Mouse (Mus musculus): ENCODE data around the gene Kcnip3.

The Kcnip3 gene

DNA sequence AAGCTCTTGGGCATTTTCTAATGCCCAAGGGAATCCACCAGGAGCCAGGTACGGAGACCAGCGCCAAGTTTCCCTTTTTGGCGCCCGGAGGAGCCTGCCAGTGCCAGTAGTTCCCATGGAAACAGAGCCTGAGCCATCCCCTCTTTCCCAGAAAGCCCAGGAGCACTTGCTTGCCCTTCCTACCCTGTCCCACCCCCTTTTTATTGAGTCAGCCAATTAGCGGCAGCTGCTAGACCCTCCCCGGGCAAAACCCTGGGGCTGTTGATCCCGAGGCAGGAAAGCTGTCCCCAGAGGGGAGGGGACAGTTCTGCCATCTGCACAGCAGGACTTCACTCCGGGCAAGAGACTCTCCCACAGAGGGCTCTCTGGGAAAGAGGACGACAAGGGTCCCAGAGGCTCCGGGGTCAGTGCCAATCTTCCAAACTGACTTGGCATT lies at the start of gene Kcnip3:
Kcnip3 (minus strand) TSS at position 89 of the 436 bp plus-strand sequence.
- no peak for DNase-seq (ENCODE audit: low spot score)

DNA sequence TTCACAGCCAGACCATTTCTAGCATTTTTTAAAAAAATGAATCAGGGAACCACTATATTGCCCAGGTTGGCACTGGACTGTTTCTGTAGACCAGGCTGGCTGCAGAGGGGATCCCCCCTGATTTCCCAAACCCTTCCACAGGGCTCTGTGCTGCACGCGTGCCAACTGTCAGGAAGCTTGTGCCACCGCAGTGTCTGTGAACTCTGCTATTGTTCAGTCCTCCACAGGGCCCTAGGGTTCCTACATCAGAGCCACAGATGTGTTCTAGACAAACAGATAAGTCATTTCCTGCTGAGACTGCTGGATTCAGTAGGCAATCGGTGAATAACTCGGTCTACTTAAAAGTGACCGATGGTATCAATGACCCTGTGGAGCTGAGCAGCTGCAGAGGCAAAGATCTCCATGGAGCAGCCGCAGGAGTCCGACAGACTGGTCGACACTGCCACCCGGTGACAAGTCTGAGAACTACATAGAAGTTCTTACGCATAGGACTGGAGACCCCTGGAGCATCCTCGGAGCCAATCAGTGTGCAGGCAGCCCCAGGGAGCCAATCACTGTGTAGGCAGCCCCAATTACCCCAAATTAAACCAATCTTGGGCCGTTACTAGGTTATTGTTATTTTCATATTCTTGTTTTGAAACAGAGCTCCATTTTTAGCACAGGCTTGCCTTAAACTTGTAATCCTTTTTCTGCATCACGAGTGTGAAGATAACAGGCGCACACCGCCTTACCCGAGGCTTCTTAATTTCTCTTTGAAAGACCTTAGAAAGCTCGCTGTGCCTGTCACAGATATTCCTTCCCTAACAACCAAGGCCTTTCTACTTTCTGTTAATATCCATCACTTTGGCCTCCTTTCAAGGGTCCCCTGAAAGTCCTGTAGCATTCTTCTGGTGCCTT lies 37.4 kb upstream of the Kcnip3 start:
- peak; percentile 64 for DNase-seq (ENCODE audit: low spot score)

DNA sequence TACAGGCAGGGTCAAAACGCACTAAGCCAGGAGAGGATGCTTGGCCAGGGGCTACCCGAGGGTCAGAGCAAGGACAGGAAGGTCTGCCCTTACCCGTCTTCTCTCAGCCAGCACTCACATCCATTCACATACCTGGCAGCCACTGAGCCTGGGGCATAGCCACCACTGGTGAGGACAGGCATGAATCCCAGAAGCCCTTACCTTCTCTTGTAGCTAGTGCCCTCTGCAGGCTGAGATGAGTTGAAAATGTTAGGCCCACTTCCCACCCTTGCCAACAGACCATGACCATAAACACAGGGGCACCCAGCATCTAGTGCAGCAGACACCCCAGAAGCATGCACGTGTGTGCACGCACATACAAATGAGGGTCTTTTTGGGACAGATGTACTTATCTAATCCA lies 29.2 kb upstream of the Kcnip3 start:
- DNase-seq (ENCODE audit: low spot score) = no peak

DNA sequence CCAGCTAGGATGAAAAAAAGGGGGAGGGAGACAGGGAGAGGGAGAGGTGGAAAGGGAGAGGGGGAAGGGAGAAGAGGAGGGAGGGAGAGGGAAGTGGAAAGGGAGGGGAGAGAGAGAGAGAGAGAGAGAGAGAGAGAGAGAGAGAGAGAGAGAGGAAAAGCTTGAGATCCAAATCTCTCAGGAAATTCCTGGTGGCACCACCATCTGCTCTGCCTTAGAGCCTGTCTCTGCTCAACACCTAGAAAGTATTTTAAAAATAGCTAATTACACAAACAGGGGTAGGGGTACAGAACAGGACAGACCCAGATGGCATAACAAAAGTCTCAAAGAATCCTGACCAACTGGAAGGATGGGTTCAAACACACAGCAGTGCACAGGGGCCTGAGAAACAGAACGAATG lies 28.6 kb upstream of the Kcnip3 start:
- no peak for DNase-seq (ENCODE audit: low spot score)

DNA sequence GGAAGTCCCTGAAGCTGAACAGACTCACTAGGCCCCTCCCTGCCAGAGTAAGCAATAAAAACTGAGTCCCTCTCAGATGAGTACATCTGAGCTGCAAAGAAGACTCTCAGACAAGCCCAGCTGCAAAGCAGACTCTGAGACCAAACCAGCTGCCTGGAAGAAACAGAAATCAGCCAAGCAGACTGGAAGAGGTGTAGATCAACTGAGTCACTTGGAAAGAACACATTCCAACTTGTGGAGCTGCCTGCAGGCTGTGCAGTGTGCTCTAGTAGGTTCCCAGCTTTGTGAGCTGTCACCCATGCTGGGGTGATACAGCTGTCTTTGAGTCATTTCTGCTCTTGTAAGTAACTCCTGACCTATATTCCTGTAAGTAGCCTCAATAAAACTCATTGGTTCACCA lies 27.8 kb upstream of the Kcnip3 start:
- DNase-seq (ENCODE audit: low spot score) = no peak

DNA sequence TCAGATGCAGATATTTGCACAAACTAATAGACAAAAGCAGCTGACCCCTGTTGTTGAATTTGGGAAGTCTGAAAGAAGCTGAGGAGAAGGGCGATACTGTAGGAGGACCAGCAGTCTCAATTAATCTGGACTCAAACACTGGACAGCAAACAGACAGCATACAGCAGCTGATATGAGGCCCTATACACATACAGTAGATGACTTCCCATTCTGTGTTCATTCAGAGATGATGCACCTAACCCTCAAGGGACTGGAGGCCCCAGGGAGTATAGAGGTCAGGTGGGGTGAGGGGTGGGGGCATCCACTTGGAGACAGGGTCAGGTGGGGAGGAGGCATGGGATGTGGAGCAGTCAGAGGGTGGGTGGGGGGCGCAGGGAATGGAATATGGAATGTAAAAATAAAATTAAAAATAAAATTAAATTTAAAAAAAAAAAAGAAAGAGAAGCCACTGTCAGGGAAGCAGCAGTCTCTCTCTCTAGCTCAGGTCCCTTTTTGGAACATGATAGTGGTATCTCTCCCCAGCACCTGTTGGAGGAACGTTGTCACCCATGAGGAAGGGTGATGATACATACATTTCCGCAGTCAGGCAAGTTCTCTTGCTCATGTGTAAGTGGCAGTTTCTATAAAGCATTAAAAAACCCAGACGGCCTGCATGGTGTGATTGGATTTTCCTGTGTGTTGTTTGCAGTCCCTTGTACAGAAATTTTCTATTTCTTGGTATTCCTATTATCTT lies 26.6 kb upstream of the Kcnip3 start:
- DNase-seq (ENCODE audit: low spot score) = no peak

DNA sequence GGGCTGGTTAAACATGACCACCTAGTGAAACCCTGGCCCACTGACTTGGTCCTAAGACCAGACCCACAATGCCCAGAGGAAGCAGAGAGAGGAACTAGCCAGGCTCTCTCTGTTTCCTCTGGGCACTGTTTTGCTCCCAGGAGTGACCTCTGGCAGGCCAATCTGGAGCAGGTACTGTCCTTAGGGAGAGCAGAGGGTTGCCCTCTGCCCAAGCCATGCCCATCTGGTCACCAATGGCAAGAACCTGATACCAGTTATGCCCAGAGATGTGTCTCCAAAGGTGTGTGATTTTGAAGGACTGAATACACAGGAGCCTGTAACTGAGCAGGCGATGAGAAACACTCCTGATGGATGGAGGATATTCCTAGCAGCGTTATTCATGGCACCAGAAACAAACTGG lies 19.8 kb upstream of the Kcnip3 start:
- DNase-seq (ENCODE audit: low spot score) = no peak

DNA sequence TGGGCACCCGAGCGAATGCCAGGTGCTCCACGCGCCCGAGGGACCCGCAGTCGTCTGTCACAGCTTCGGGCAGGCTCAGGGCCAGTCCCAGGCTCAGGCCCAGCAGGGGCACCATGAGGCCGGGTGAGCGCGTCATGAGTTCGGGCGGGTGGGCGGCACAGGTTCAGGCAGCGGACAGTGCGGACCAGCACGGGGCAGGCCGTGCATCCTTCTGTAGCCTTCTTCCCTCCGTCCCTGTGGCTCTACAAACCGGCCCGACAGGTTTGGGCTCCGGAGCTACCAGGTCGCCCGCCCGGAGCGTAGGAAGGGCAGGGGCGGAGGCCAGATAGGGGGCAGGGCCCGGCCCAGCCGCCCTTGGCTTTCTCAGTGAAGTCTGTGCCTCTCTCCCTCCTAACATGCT lies 19.3 kb upstream of the Kcnip3 start, which contains the start of gene Prom2:
Prom2 (minus strand) TSS at position 283 of the 400 bp plus-strand sequence.
- no peak for DNase-seq (ENCODE audit: low spot score)

DNA sequence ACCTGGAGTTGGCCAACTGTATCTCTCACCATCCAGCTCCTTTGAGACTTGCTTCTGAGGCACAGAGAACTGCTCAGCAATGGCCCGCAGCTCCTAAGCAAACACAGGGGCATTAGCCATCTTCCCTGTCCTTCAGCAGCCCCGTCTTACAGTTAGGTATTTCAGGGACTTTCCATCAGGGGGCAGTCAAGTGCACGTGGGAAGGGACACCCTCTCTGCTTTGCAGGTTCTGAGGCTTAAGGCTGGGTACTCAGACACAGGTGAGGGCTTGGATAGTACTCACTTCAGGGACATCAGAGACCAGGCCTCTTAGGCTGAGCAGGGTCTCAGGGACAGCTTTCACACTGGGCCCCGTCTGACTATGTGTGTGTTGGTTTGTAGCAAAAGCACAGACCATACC lies 17.6 kb upstream of the Kcnip3 start:
- no peak for DNase-seq (ENCODE audit: low spot score)

DNA sequence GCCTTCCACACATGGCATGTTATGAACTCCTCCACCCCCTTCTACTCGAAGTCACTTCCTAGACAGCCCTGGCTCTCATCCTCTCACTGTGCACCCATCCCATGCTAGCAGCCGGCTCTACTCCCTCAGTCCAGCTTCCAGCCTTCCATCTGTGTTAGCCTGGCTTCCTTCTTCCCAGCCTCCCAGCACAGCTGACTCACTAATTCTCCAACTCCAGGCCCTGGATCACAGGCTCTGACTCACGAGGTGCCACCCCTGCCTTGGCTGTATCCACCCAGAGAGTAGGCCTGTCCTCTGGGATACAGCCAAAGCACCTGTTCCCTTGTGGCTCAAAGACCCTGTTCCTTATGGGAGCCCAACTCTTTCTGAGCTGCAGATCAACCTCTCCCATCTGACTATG lies 15.7 kb upstream of the Kcnip3 start:
- no peak for DNase-seq (ENCODE audit: low spot score)

DNA sequence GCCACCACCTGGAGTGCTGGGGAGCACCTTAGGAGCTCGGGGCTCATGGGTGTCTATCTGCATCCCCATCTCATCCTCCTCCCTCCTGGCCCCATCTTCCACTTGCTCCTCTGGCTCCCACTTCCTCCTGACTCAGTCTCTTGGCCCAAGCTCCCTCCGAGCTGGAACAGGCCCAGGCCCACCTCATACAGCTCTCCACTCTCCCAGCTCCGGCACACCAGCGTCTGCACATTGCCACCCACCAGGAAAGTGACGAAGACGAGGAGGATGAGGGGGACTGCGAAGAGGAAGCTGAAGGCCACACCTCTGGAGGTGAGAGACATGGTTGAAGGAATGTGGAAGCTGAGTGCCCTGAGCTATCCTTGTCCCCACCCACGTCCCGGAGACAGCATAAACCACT lies 13.5 kb upstream of the Kcnip3 start:
- DNase-seq (ENCODE audit: low spot score) = no peak

DNA sequence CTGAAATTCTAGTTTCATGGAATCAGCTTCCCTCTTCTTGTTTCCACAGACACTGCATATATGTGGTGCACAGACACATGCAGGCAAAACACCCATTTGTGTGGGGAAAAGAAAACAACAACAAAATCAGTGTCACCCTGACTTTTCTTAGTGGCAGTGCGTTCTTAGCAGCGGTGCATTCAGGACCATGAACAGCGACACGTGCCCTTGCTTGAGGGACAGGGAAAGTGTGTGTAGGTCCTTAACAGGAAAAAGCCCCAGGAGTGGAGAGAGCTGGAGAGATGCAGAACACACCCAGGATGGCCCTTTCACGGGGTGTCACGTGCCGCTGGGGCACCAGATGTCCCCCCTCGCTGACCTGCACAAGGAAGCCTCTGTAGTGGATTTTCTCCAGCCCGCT lies 10.5 kb upstream of the Kcnip3 start:
- DNase-seq (ENCODE audit: low spot score) = no peak

DNA sequence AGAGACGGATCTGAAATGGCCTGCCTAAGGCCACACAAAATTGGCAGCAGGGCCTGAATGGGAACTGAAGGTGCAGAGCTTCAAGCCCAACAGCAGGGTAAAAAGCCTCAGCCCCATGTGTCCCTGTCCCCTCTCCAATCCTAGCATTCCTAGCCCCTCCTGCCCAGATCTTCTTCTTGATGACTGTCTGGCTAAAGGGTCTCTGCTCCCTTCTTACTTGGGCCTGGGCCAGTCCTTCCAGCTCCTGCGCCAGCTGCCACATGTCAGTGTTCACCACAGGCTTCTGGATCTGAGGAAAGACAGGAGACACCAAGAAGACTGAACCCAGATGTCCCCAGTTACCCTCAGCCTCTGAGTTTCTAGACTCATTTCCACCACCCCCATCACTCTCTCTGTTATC lies 9.7 kb upstream of the Kcnip3 start:
- no peak for DNase-seq (ENCODE audit: low spot score)

DNA sequence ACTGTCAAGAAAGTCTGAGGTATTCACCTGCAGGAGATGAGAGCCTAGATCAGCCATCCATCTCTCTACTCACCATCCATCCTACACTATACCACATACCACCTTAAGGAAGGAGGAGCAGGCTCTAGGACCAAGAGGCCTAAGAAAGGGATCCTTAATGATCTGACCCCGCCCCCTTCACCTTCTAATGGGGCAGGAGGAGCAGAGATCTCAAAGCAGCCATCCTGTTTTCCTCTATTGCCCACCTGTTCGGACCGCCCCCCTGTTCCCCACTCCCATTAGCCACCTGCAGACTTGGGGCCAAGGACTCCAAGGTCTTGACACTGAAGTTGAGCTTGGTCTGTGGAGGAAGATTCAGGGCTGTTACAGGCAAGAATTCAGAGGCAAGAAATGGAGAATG lies 8.5 kb upstream of the Kcnip3 start:
- DNase-seq (ENCODE audit: low spot score) = no peak

DNA sequence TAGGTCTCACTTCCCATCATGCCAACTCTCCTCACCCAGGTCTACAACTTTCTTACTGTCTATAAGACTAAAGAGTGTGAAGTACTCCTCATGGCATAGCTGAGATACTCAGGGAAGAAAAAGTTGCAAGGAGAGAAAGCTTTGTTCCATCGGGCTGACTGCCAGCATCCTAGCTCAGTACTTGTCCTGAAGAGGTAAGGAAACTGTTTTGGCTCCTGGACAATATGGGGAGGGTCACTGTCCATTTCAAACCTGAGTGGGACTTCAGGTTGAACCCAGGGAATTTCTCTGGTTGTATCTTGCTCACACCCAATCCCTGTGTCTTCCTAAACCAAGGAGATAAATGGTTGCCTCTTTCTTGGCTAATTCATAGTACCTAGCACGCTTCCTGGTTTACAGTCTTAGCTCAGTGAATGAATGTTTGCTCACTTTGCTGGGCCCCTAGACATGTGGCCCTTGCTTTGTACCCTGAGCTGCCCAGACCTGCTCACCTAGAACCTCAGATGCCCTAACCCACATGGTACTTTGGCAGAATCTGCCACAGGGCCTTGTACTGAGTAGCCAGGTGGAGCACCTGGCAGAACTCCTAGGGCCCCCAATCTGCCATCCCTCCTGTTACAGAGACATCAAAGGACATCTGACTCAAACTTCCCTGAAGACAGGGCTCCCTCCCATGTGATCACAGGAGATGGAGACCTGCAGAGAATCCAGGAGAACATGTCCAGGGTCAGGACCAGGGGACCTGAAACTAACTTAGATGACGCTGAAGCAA lies 3.3 kb upstream of the Kcnip3 start:
- no peak for DNase-seq (ENCODE audit: low spot score)

DNA sequence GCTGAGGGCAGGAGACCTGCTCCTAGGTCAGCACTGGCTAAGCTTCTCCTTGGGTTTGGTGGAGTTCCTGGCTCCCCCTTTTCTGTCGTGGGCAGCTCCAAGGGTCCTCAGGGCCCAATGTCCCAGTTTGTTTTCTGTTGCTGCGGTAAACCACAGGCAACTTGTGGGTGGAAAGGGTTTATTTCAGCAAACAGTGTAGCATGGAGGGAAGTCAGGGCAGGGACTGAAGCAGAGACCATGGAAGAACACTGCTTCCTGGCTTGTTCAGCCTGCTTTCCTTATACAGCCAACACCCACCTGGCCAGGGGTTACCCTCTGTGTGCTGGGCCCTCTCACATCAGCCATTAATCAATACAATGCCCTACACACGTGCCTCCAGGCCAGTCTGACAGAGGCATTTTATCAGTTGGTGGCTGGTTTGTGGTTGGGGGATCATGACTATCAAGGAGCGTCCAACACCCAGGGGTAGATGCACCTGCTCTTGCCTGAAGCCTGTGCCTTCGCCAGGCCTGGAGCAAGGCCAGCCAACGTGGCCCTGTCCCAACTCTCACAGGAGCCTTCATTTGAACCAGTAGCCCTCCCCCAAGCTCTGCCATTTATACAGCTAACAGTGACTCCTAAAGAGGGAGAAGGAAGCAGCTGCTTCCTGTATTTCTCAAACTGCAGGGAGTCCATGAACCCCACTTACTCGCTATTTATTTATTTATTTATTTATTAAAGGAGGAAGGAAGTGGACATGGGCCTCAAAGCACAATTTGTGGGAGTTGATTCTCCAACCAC lies 2.2 kb upstream of the Kcnip3 start:
- DNase-seq (ENCODE audit: low spot score) = no peak

DNA sequence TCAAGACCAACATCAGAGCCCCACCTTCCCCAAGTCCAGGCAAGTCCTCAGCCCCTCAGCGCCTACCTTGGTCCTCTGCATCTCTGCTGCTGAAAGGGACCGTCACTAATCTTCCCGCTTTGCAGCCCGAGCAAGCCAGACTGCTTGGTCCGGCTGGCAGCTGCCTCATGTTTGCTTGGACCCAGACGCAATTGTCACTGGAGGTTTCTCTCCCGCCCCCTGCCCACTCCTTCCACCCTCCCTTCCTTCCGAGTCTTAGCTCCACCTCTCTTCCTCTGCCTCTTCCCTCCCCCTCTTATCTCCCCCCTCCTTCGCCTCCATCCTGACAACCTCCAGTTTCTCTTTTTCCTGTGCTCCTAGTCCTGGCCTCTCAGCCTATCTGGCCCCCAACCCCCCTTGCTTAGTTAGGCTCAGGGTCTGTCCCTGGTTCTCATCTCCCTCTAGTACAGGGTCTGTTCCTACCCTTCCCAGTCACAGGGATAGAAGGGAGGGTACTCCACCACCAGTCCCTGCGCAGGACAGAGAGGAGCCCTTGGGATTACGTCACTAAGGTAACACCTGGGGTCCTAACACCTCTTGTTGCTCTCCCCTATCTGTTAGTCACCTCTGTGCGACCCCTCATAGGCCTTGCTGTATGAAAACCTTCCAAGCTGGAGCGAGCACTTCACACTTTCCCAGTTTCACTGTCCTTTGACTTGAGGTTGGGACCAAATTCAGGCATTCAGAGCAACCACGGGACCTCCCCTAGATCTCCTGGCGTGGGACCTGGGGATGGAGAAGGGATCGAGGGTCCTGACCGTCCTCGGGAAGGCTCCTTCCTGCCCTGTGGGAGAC lies 505 bp downstream of the Kcnip3 start:
- peak; percentile 16 for DNase-seq (ENCODE audit: low spot score)

DNA sequence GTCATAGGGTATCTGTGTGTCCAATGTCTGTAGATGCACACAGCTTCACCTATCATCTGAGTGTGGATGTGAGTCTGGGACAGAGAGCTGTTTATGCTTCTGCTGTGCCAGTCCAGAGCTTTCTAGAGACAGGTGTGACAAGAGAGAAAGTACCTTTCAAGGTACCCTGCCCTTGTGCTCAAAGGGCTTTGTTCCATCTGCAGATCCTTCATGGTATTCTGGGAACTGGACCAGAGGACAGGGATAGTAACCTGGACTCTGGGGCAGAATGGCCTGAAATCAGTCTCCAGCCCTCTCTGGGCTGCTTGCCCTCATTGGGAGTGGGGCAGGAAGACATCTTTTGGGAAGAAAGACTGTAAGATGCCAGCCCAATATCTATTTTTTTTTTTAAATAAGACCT lies 1.8 kb downstream of the Kcnip3 start:
- no peak for DNase-seq (ENCODE audit: low spot score)

DNA sequence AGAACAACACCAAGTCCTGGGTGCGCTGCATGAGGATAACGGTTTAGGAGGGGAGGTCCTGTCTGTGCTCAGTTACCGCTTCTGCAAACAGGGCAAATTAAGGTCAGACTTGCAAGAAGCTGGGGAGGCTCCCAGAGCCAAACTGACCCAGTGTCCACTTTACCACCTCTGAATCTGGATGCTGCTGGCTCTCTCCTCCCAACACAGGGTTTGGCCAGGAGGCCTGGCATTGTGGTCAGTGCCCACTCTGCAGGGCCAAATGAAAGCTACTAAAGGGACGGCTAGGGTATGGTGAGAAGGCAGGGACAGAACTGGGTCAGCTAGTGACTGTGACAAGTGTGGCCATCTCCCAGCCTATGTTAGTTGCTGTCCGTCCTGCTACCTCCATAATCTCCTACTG lies 2.6 kb downstream of the Kcnip3 start:
- no peak for DNase-seq (ENCODE audit: low spot score)

DNA sequence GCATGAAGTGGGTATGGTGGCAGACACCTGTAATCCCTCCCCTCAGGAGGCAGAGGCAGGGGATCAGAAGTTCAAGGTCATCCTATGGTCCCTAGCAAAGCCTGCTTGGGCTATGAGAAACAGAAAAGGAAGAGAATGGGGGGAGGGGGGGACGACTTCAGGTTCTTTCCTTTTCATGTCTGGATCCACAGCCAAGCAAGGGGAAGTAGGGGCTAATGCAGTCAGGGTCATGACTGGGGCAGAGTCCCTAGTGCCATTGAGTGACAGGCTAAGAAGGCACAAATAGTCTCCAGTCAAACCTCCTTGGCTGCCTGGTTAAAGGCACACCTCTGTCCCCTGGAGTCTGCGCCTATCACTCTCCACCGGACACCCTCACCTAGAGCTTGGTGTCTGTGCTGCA lies 3.1 kb downstream of the Kcnip3 start:
- DNase-seq (ENCODE audit: low spot score) = no peak

DNA sequence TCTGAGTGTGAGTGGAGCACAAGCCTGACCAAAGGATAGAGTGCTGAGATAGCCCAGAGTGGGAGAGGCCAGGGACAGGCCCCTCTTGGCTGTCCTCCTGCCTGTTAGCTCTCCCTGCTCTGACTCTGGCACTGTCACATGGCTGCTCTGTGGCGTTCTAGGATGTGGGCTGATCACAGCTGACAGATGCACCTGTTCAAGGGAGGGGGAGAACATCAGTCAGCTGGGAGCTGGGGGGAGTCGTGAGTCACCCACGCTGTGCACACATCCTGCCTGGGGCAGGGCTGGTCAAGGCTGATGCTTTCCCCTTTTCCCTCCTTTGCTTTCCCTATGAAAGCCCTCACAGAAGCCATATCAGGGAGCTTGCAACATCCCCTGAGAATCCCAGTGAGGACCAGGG lies 3.6 kb downstream of the Kcnip3 start:
- DNase-seq (ENCODE audit: low spot score) = no peak
